Mouse (Mus musculus) B cell, adult 62 days (primary cell): ENCODE data around the gene Elk3. TPM values are rescaled to one million over a fixed set of nuclear protein-coding genes. Genes with fewer than 3 reads are reported as not detected.

Source experiments
- total RNA-seq: library from RNA; stranded (reverse); gene quantifications from 4 replicates; pipeline ENCODE4 v1.2.4, GENCODE M21; 2023

Gene Elk3
- 61.8 to 76.1 TPM (median 66.4 TPM) in 4 replicates for total RNA-seq

GRCm38 (mm10) chr10:93310721-93311411 lies at the start of gene Elk3:
Gene Elk3 (minus strand): TSS chr10:93311135.

Other genes starting within 250 kb of the Elk3 start
- not detected in 4 replicates for gene Cfap54, start 229.5 kb downstream of the Elk3 start, total RNA-seq
- gene Cdk17, start 150.3 kb downstream of the Elk3 start, total RNA-seq: 68.8 to 88.6 TPM (median 69.4 TPM) in 4 replicates
- 56.6 to 74.5 TPM (median 62.0 TPM) in 4 replicates for gene Lta4h, start 142.3 kb upstream of the Elk3 start, total RNA-seq
- gene Hal, start 177.6 kb upstream of the Elk3 start, total RNA-seq: 0.52 to 1.4 TPM (median 0.67 TPM) in 4 replicates
- gene Amdhd1, start 228.9 kb upstream of the Elk3 start, total RNA-seq: not detected in 4 replicates
- not detected in 4 replicates for gene Ccdc38, start 229.5 kb upstream of the Elk3 start, total RNA-seq